Mouse (Mus musculus): ENCODE results near the gene Zfyve9. TPM values are rescaled to one million over a fixed set of nuclear protein-coding genes. Genes with fewer than 3 reads are reported as not detected.

The Zfyve9 gene
- polyA plus RNA-seq, 1 experiment from 2014 or later = 4.0 TPM

DNA sequence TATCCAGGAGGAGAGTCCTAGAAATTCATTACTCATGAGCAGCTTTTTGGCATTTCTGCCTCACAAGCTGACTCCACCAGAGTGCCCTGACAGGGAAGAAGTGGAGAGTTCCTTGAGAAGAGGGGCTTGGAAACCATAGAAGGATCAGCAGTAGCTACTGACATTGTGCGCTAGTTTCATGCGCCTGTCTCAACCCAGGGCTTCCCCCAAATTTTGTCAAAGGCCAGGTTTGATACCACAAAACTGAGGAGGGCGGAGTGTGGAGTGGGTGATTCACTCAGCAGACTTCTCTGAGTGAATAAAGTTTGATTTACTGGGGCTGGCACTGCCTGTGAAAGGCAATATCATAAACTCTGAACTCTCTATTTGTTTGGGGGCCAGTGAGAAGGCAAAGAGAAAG lies 171.9 kb downstream of the Zfyve9 start:
- Histone ChIP-seq H3K4me3 (ENCODE audit: low read length) (no peak overlapping the region), H3K4me2 (ENCODE audit: low read depth, low read length) (no peak overlapping the region), H3K9ac (ENCODE audit: low read length) (no peak overlapping the region), H3K4me1 (replicated peaks; ENCODE audit: control insufficient read depth, insufficient read depth, low read length) (no peaks in the 10 kb centered on the region), H3K36me3 (ENCODE audit: control insufficient read depth, insufficient read depth, low read length) (peaks cover 5% of the 10 kb centered on the region; the same call in 1 of the 2 replicates), H3K27ac (ENCODE audit: low read length) (no peak overlapping the region), H3K27me3 (ENCODE audit: control insufficient read depth, insufficient read depth, low read depth, low read length) (no peaks in the 10 kb centered on the region), H3K9me3 (ENCODE audit: control insufficient read depth, low read length) (no peaks in the 10 kb centered on the region)
- 85% methylated on average over 3 of the region's 3 CpGs for WGBS
- no peak for ATAC-seq (ENCODE audit: low read depth)

DNA sequence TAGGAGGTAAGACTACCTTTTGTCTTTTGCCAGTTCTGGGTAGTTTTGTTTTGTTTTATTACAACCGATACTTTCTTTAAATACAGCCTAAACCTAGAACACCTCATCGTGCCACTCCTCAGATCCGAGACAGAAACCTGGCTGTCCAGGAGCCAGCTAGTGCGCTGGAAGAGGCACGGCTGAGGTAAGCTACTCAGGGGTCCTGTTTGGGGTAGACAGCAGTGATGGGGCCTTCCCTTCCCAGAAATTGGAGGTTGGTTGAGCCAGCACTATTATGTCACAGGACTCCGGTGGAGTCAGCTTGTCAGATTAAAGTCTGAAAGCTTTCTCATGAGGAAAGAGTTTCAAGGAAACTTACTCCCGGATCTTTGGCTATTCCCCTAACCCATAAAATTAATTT lies 178.7 kb downstream of the Zfyve9 start:
- no peak overlapping the region for H3K27ac ChIP-seq (ENCODE audit: low read length)
- WGBS = 96% methylated on average over 7 of the region's 7 CpGs
- peaks cover 18% of the 10 kb centered on the region; the same call in 1 of the 2 replicates for H3K36me3 ChIP-seq (ENCODE audit: control insufficient read depth, insufficient read depth, low read length)
- H3K9ac ChIP-seq (ENCODE audit: low read length) = no peak overlapping the region
- no peak overlapping the region for H3K4me2 ChIP-seq (ENCODE audit: low read depth, low read length)
- H3K4me1 ChIP-seq (replicated peaks; ENCODE audit: control insufficient read depth, insufficient read depth, low read length) = no peaks in the 10 kb centered on the region
- no peak overlapping the region for H3K4me3 ChIP-seq (ENCODE audit: low read length)
- no peak for ATAC-seq (ENCODE audit: low read depth)
- H3K9me3 ChIP-seq (ENCODE audit: control insufficient read depth, low read length) = peaks cover 2% of the 10 kb centered on the region; the same call in 1 of the 2 replicates
- no peaks in the 10 kb centered on the region for H3K27me3 ChIP-seq (ENCODE audit: control insufficient read depth, insufficient read depth, low read depth, low read length)

DNA sequence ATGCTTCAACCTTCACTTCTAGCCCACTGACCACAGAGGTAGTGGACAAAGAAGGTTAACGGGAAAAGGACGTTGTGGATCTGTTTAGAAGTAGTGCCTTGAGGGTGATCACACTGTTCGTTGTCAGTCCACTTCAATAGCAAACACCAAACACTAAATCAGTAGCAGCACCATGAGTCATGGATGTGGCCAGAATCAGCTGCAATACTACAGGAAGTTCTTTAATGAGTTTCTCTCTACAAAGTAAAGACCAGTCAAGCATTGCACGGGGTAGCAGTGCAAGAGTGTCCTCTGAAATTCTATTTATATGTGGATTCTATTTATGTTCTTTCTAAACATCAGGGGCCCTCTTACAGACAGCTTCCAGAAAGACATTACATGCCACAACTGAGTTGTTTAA lies 182.3 kb downstream of the Zfyve9 start:
- Histone ChIP-seq H3K9me3 (ENCODE audit: control insufficient read depth, low read length) (peaks cover 2% of the 10 kb centered on the region; the same call in 1 of the 2 replicates), H3K9ac (ENCODE audit: low read length) (no peak overlapping the region), H3K27ac (ENCODE audit: low read length) (no peak overlapping the region), H3K4me1 (replicated peaks; ENCODE audit: control insufficient read depth, insufficient read depth, low read length) (no peaks in the 10 kb centered on the region), H3K4me2 (ENCODE audit: low read depth, low read length) (no peak overlapping the region), H3K4me3 (ENCODE audit: low read length) (no peak overlapping the region), H3K36me3 (ENCODE audit: control insufficient read depth, insufficient read depth, low read length) (peaks cover 13% of the 10 kb centered on the region; the same call in 1 of the 2 replicates), H3K27me3 (ENCODE audit: control insufficient read depth, insufficient read depth, low read depth, low read length) (no peaks in the 10 kb centered on the region)
- no peak for ATAC-seq (ENCODE audit: low read depth)
- 68% methylated on average over 4 of the region's 4 CpGs for WGBS

DNA sequence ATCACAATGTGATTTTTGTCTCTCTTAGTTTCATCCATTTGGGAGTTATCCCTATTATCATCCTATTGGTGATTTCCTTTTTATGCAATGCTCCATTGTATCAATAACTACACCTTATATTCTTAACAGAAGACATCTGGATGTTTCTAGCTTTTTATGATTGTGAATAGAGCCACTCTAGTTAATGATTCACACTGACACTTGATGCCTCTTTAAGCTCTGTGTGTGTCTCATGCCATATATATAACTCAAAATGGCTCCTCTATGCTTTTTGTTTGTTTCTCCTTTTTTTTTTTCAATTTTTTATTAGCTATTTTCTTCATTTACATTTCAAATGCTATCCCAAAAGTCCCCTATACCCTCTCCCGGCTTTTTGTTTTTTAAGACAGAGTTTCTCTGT lies 184.8 kb downstream of the Zfyve9 start:
- WGBS = 80% methylated on average over 1 of the region's 1 CpGs
- H3K9ac ChIP-seq (ENCODE audit: low read length) = no peak overlapping the region
- H3K4me3 ChIP-seq (ENCODE audit: low read length) = no peak overlapping the region
- no peaks in the 10 kb centered on the region for H3K9me3 ChIP-seq (ENCODE audit: control insufficient read depth, low read length)
- peaks cover 8% of the 10 kb centered on the region; the same call in 1 of the 2 replicates for H3K36me3 ChIP-seq (ENCODE audit: control insufficient read depth, insufficient read depth, low read length)
- no peak for ATAC-seq (ENCODE audit: low read depth)
- H3K4me2 ChIP-seq (ENCODE audit: low read depth, low read length) = no peak overlapping the region
- H3K27me3 ChIP-seq (ENCODE audit: control insufficient read depth, insufficient read depth, low read depth, low read length) = no peaks in the 10 kb centered on the region
- H3K4me1 ChIP-seq (replicated peaks; ENCODE audit: control insufficient read depth, insufficient read depth, low read length) = no peaks in the 10 kb centered on the region
- H3K27ac ChIP-seq (ENCODE audit: low read length) = no peak overlapping the region

DNA sequence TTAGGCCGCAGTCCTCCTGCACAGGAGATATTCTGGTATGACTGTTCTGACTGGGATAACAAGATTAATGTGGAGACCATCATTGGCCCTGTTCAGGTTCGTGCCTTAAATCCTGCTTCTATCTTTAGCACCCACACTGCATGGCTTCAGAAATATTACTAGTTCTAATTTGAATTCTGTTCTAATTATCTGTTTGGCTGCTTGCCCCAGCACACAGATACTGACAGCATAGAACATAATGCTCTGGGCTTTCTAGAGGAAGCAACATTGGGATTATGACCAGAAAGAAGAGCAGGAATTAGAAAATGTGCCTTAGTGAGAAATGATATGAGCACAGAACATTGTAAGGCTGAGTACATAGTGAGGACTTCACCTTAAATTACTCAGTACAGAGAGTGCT lies 187.2 kb downstream of the Zfyve9 start:
- H3K4me2 ChIP-seq (ENCODE audit: low read depth, low read length) = no peak overlapping the region
- no peak overlapping the region for H3K4me3 ChIP-seq (ENCODE audit: low read length)
- 88% methylated on average over 2 of the region's 2 CpGs for WGBS
- no peaks in the 10 kb centered on the region for H3K27me3 ChIP-seq (ENCODE audit: control insufficient read depth, insufficient read depth, low read depth, low read length)
- ATAC-seq (ENCODE audit: low read depth) = no peak
- H3K9me3 ChIP-seq (ENCODE audit: control insufficient read depth, low read length) = no peaks in the 10 kb centered on the region
- H3K4me1 ChIP-seq (replicated peaks; ENCODE audit: control insufficient read depth, insufficient read depth, low read length) = no peaks in the 10 kb centered on the region
- no peak overlapping the region for H3K27ac ChIP-seq (ENCODE audit: low read length)
- H3K36me3 ChIP-seq (ENCODE audit: control insufficient read depth, insufficient read depth, low read length) = 0 out of 2 replicates have a peak, but pooled peaks cover 6% of the 10 kb centered on the region
- no peak overlapping the region for H3K9ac ChIP-seq (ENCODE audit: low read length)

Other genes with a start within 250 kb of the Zfyve9 start
- gene Prpf38a, start 201.5 kb downstream of the Zfyve9 start, polyA plus RNA-seq (2015; fragmentation: Nextera tagmentation; extraction: Ambion mirVana) = 79.9 and 80.4 TPM in 2 replicates
- 8.0 and 8.9 TPM in 2 replicates for gene Orc1, start 201.4 kb downstream of the Zfyve9 start, polyA plus RNA-seq (2015; fragmentation: Nextera tagmentation; extraction: Ambion mirVana)
- gene Cc2d1b, start 160.9 kb downstream of the Zfyve9 start, polyA plus RNA-seq (2015; fragmentation: Nextera tagmentation; extraction: Ambion mirVana) = 30.0 and 30.2 TPM in 2 replicates
- 1.6 TPM in 2 replicates for gene 3110021N24Rik, start 61.1 kb downstream of the Zfyve9 start, polyA plus RNA-seq (2015; fragmentation: Nextera tagmentation; extraction: Ambion mirVana)
- 132 and 147 TPM in 2 replicates for gene Btf3l4, start 52.8 kb upstream of the Zfyve9 start, polyA plus RNA-seq (2015; fragmentation: Nextera tagmentation; extraction: Ambion mirVana)
- gene Txndc12, start 53.8 kb upstream of the Zfyve9 start, polyA plus RNA-seq (2015; fragmentation: Nextera tagmentation; extraction: Ambion mirVana) = 128 and 134 TPM in 2 replicates
- gene Kti12, start 67.0 kb upstream of the Zfyve9 start, polyA plus RNA-seq (2015; fragmentation: Nextera tagmentation; extraction: Ambion mirVana) = 43.3 and 48.2 TPM in 2 replicates
- gene A730015C16Rik, start 67.8 kb upstream of the Zfyve9 start, polyA plus RNA-seq (2015; fragmentation: Nextera tagmentation; extraction: Ambion mirVana) = 1.5 and 1.6 TPM in 2 replicates
- gene Rab3b, start 98.3 kb upstream of the Zfyve9 start, polyA plus RNA-seq (2015; fragmentation: Nextera tagmentation; extraction: Ambion mirVana) = 6.5 and 8.4 TPM in 2 replicates
- 57.4 and 62.7 TPM in 2 replicates for gene Nrd1, start 219.9 kb upstream of the Zfyve9 start, polyA plus RNA-seq (2015; fragmentation: Nextera tagmentation; extraction: Ambion mirVana)

Data from lung, embryonic 16.5 days (tissue).